Mouse (Mus musculus): ENCODE measurements at regions not wholly inside any gene's neighbourhood (a gene's known extent, or its start where the extent isn't known, plus 50 kb on each side); places are given as distances from the start of the nearest gene placed in this dataset.

GRCm38 (mm10) chr14:107952076-107952475, 961.9 kb downstream of the Slitrk1 start:
- DNase-seq = no peak

GRCm38 (mm10) chr14:107903717-107904116, 1010.2 kb downstream of the Slitrk1 start:
- no peak for DNase-seq

GRCm38 (mm10) chr14:107901823-107902222, 1012.1 kb downstream of the Slitrk1 start:
- no peak for DNase-seq

GRCm38 (mm10) chr14:107860895-107861294, 1053.1 kb downstream of the Slitrk1 start:
- DNase-seq = no peak

- DNase-seq = no peak
Observed at GRCm38 (mm10) chr14:107849688-107850087, 1064.3 kb downstream of the Slitrk1 start.

- no peak for DNase-seq
Observed at GRCm38 (mm10) chr14:107845289-107846215, 1068.4 kb downstream of the Slitrk1 start.

GRCm38 (mm10) chr14:107844533-107844932, 1069.4 kb downstream of the Slitrk1 start:
- no peak for DNase-seq

GRCm38 (mm10) chr14:107832976-107833375, 1081.0 kb downstream of the Slitrk1 start:
- DNase-seq = no peak

GRCm38 (mm10) chr14:107785242-107785641, 1128.7 kb downstream of the Slitrk1 start:
- DNase-seq = no peak
